Mouse (Mus musculus): ENCODE measurements around the gene Chd2.

GRCm38 (mm10) chr7:73556688-73557667 lies 15.3 kb upstream of the Chd2 start:
- TF ChIP-seq CTCF (IDR thresholded peaks at IDR 0.05; ENCODE audit: low read depth, low read length) (no peak), POLR2A (IDR thresholded peaks at IDR 0.05; ENCODE audit: insufficient read depth, low read length) (no peak), EP300 (IDR thresholded peaks at IDR 0.05; ENCODE audit: insufficient read depth, low read depth, low read length) (no peak)

Measured in ES-Bruce4 (cell line).